Mouse (Mus musculus): ENCODE results near the gene B9d1. TPM values are rescaled to one million over a fixed set of nuclear protein-coding genes. Genes with fewer than 3 reads are reported as not detected.

Gene B9d1
- total and polyA plus RNA-seq, 2 experiments from 2014 or later = 6.5 to 34.6 TPM

DNA sequence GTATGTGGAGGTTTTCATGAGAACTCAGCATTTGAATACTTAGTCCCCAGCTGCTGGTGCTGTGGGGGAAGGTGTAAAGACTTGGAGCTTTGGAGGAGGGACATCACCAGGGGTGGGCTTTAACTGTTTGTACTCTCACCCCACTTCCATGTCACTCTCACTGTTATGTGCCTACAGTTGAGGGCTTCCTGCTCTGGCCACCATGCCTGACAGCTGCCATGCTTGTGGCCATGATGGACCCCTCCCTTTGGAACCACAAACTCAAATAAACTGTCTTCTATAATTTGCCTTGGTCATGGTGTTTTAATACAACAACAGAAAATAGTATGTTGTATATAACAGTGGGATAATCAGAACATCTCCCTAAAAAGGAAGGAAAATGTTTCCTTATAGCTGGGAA is 34.1 kb upstream of the B9d1 start:
- no peak overlapping the region for H3K4me3 ChIP-seq (ENCODE audit: low read depth, low read length)
- no peaks in the 10 kb centered on the region for H3K27me3 ChIP-seq (ENCODE audit: control insufficient read depth, insufficient read depth, low read length)
- ATAC-seq (ENCODE audit: insufficient read depth, low read depth) (no peak), DNase-seq (ENCODE audit: low spot score) (no peak)
- TF ChIP-seq EP300 (IDR thresholded peaks at IDR 0.05; ENCODE audit: low read depth) (no peak), CTCF (IDR thresholded peaks at IDR 0.05; ENCODE audit: low read depth) (no peak)
- no peak overlapping the region for H3K4me2 ChIP-seq (ENCODE audit: low read depth, low read length)
- H3K9me3 ChIP-seq (replicated peaks; ENCODE audit: control insufficient read depth, low read length) = peaks cover 8% of the 10 kb centered on the region; the same call in 1 of the 2 replicates
- no peak overlapping the region for H3K27ac ChIP-seq (ENCODE audit: low read depth)
- no peaks in the 10 kb centered on the region for H3K36me3 ChIP-seq (replicated peaks; ENCODE audit: control insufficient read depth, insufficient read depth, low read length)
- no peaks in the 10 kb centered on the region for H3K4me1 ChIP-seq (ENCODE audit: control insufficient read depth, insufficient read depth)
- no peak overlapping the region for H3K9ac ChIP-seq (replicated peaks; ENCODE audit: low read depth, low read length)

GRCm38 (mm10) chr11:61473630-61474029 is 31.3 kb upstream of the B9d1 start:
- ATAC-seq (ENCODE audit: insufficient read depth, low read depth) = no peak
- no peaks in the 10 kb centered on the region for H3K36me3 ChIP-seq (replicated peaks; ENCODE audit: control insufficient read depth, insufficient read depth, low read length)
- no peak overlapping the region for H3K4me2 ChIP-seq (ENCODE audit: low read depth, low read length)
- H3K27ac ChIP-seq (ENCODE audit: low read depth) = no peak overlapping the region
- no peaks in the 10 kb centered on the region for H3K27me3 ChIP-seq (ENCODE audit: control insufficient read depth, insufficient read depth, low read length)
- WGBS = 61% methylated on average over 4 of the region's 4 CpGs
- no peaks in the 10 kb centered on the region for H3K9me3 ChIP-seq (replicated peaks; ENCODE audit: control insufficient read depth, low read length)
- no peak overlapping the region for H3K9ac ChIP-seq (replicated peaks; ENCODE audit: low read depth, low read length)
- H3K4me1 ChIP-seq (ENCODE audit: control insufficient read depth, insufficient read depth) = no peaks in the 10 kb centered on the region
- no peak for DNase-seq (ENCODE audit: low spot score)
- H3K4me3 ChIP-seq (ENCODE audit: low read depth, low read length) = no peak overlapping the region
- TF ChIP-seq CTCF (IDR thresholded peaks at IDR 0.05; ENCODE audit: low read depth) (no peak), EP300 (IDR thresholded peaks at IDR 0.05; ENCODE audit: low read depth) (no peak)

DNA sequence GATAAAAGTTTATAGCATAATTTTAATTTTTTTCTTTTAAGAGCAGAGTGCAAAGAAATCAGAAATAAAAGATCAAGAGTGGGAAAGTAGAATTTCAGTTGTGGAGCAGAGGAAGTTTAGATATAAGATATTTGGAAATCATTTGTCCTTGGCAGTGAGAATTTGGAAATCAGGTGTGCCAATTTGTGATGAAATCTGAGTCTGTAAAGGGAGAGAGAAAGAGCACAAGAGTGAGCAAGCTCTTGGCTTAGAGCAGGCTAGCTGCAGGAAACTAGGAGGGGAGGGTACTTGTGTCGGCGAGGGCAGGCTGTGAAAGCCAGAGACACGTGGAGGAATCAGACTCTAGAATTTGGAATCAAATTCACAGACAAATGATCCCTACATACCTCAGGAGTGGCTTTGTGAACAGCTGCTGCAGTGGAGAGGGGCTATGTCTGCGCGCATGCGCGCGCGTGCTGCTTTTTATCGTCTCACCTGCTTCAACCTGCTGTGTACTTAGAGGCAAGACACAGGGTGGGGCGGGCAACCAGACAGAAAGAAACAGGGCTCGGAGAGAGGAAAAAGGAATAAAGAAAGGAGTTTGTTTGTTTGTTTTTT is 28.1 kb upstream of the B9d1 start:
- no peaks in the 10 kb centered on the region for H3K36me3 ChIP-seq (replicated peaks; ENCODE audit: control insufficient read depth, insufficient read depth, low read length)
- TF ChIP-seq CTCF (IDR thresholded peaks at IDR 0.05; ENCODE audit: low read depth) = no peak
- no peak for TF ChIP-seq EP300 (IDR thresholded peaks at IDR 0.05; ENCODE audit: low read depth)
- no peak overlapping the region for H3K27ac ChIP-seq (ENCODE audit: low read depth)
- no peak overlapping the region for H3K4me2 ChIP-seq (ENCODE audit: low read depth, low read length)
- H3K4me1 ChIP-seq (ENCODE audit: control insufficient read depth, insufficient read depth) = no peaks in the 10 kb centered on the region
- DNase-seq (ENCODE audit: low spot score) = no peak
- no peak overlapping the region for H3K9ac ChIP-seq (replicated peaks; ENCODE audit: low read depth, low read length)
- 62% methylated on average over 12 of the region's 12 CpGs for WGBS
- H3K4me3 ChIP-seq (ENCODE audit: low read depth, low read length) = no peak overlapping the region
- H3K27me3 ChIP-seq (ENCODE audit: control insufficient read depth, insufficient read depth, low read length) = no peaks in the 10 kb centered on the region
- no peaks in the 10 kb centered on the region for H3K9me3 ChIP-seq (replicated peaks; ENCODE audit: control insufficient read depth, low read length)
- no peak for ATAC-seq (ENCODE audit: insufficient read depth, low read depth)

DNA sequence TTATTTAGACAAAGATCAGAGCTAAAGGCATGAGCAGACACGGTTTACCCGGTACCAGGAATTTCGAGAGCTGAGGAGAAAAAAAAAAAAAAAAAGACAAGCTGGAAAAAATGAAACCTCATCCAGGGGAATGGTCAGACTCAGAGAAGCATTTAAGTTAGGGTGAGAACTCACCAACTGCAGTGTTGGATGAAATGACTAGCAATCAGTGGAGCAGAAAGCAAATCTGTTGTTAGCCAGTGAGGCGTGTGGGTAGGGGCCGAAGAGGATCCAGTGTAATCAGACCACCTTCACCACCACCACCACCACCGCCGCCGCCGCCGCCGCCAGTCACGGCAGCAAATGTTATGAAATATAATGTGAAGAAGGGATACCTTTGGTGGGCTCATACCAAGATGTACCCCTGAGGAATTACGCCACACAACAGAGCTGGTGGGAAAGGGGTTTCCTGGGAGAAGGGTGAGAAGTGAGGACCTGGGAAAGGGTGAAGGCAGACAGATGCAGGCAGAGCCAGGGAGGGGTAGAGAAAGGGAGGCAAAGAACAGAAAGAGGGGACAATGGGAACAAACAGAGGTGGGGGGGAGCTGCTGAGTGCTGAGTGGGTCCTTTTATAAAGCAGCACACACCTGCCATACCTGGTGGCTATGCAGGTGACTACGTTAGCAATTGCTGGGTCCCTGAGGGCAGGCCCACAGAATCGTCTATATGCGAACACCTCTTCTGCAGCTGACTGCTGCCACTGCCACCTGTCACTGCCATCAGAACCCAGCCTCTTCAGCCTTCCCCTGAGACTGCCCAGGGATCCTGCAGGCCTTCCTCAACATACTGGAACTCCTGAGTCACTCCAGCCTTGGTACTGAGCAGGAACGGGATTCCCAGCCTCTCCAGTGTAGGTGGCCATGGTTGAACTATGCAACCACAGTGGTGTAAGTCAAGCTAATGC is 27.1 kb upstream of the B9d1 start:
- H3K27me3 ChIP-seq (ENCODE audit: control insufficient read depth, insufficient read depth, low read length) = no peaks in the 10 kb centered on the region
- DNase-seq (ENCODE audit: low spot score) = no peak
- ATAC-seq (ENCODE audit: insufficient read depth, low read depth) = no peak
- no peak overlapping the region for H3K4me2 ChIP-seq (ENCODE audit: low read depth, low read length)
- no peaks in the 10 kb centered on the region for H3K9me3 ChIP-seq (replicated peaks; ENCODE audit: control insufficient read depth, low read length)
- no peaks in the 10 kb centered on the region for H3K36me3 ChIP-seq (replicated peaks; ENCODE audit: control insufficient read depth, insufficient read depth, low read length)
- no peak overlapping the region for H3K9ac ChIP-seq (replicated peaks; ENCODE audit: low read depth, low read length)
- no peak overlapping the region for H3K27ac ChIP-seq (ENCODE audit: low read depth)
- 70% methylated on average over 17 of the region's 17 CpGs for WGBS
- TF ChIP-seq EP300 (IDR thresholded peaks at IDR 0.05; ENCODE audit: low read depth) (no peak), CTCF (IDR thresholded peaks at IDR 0.05; ENCODE audit: low read depth) (no peak)
- no peaks in the 10 kb centered on the region for H3K4me1 ChIP-seq (ENCODE audit: control insufficient read depth, insufficient read depth)
- H3K4me3 ChIP-seq (ENCODE audit: low read depth, low read length) = no peak overlapping the region

DNA sequence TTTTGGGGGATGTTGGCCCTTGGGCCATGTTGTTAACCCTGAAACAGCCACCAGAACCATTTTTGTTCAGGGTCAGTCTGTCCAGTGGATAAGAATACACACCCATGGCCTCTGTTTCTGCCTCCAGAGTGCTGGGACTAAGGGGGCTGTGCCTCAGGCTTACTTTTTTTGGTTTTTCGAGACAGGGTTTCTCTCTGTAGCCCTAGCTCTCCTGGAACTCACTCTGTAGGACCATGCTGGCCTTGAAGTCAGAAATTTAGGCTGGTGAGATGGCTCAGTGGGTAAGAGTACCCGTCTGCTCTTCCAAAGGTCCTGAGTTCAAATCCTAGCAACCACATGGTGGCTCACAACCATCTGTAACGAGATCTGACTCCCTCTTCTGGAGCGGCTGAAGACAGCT is 26.2 kb upstream of the B9d1 start:
- TF ChIP-seq EP300 (IDR thresholded peaks at IDR 0.05; ENCODE audit: low read depth) = no peak
- TF ChIP-seq CTCF (IDR thresholded peaks at IDR 0.05; ENCODE audit: low read depth) = no peak
- Histone ChIP-seq H3K27ac (ENCODE audit: low read depth) (no peak overlapping the region), H3K36me3 (replicated peaks; ENCODE audit: control insufficient read depth, insufficient read depth, low read length) (no peaks in the 10 kb centered on the region), H3K4me3 (ENCODE audit: low read depth, low read length) (no peak overlapping the region), H3K4me2 (ENCODE audit: low read depth, low read length) (no peak overlapping the region), H3K9me3 (replicated peaks; ENCODE audit: control insufficient read depth, low read length) (no peaks in the 10 kb centered on the region), H3K9ac (replicated peaks; ENCODE audit: low read depth, low read length) (no peak overlapping the region), H3K27me3 (ENCODE audit: control insufficient read depth, insufficient read depth, low read length) (no peaks in the 10 kb centered on the region), H3K4me1 (ENCODE audit: control insufficient read depth, insufficient read depth) (no peaks in the 10 kb centered on the region)
- no peak for ATAC-seq (ENCODE audit: insufficient read depth, low read depth)
- no peak for DNase-seq (ENCODE audit: low spot score)
- 81% methylated on average over 4 of the region's 4 CpGs for WGBS
